Mouse (Mus musculus) neural tube, embryonic 14.5 days (tissue): ENCODE results near the gene Gm21865. TPM values are rescaled to one million over a fixed set of nuclear protein-coding genes. Genes with fewer than 3 reads are reported as not detected.
"Not testable (repeated sequence)": the region's sequence is repeated elsewhere in the genome, so short reads cannot be mapped to it uniquely, and the experiment has no call there.

ENCODE experiments used
- ATAC-seq: fragments of 200-750 bp; cut with Nextera tagmentation; 2 replicates; pipeline ENCODE4 v1.8.0; 2017; ENCODE audit warnings: low read depth, mild to moderate bottlenecking, moderate TSS enrichment, moderate library complexity
- H3K27ac ChIP-seq: fragments of 300-500 bp; sonication (generic); 2 replicates; pipeline ENCODE4 v1.5.1; 2014; ENCODE audit warnings: low read depth, mild to moderate bottlenecking, control low read depth, low read length, moderate library complexity, mixed read lengths
- H3K27me3 ChIP-seq: fragments of 300-500 bp; sonication (generic); 2 replicates; pipeline ENCODE4 v1.6.1; 2014; ENCODE audit warnings: low read length; ENCODE audit not compliant: control insufficient read depth, insufficient read depth
- H3K36me3 ChIP-seq: fragments of 300-500 bp; sonication (generic); 2 replicates; pipeline ENCODE4 v1.6.1; 2014; ENCODE audit warnings: low read length, mixed read lengths; ENCODE audit not compliant: control insufficient read depth, insufficient read depth
- H3K4me1 ChIP-seq: fragments of 300-500 bp; sonication (generic); 2 replicates; pipeline ENCODE4 v1.6.1; 2014; ENCODE audit warnings: low read length; ENCODE audit not compliant: control insufficient read depth, insufficient read depth
- H3K4me2 ChIP-seq: fragments of 300-500 bp; sonication (generic); 2 replicates; pipeline ENCODE4 v1.6.1; 2014; ENCODE audit warnings: mild to moderate bottlenecking, low read depth, low read length, control low read depth
- H3K4me3 ChIP-seq: fragments of 300-500 bp; sonication (generic); 2 replicates; pipeline ENCODE4 v1.5.1; 2014; ENCODE audit warnings: low read depth, low read length, control low read depth, mixed read lengths
- H3K9ac ChIP-seq: fragments of 300-500 bp; sonication (generic); replicated peaks from 2 replicates; pipeline ENCODE4 v1.6.1; 2014; ENCODE audit warnings: low read depth, mild to moderate bottlenecking, control low read depth, low read length, mixed read lengths
- H3K9me3 ChIP-seq: fragments of 300-500 bp; sonication (generic); 2 replicates; pipeline ENCODE4 v1.6.1; 2016; ENCODE audit warnings: low read length; ENCODE audit not compliant: control insufficient read depth
- WGBS: fragments of 180-500 bp; shearing (Covaris S2); extraction: QIAGEN DNeasy Blood & Tissue Kit; methylation state at CpG from one replicate; pipeline ENCODE4 v1.1.7; 2014; 5-methylcytosine and 5-hydroxymethylcytosine counted together
- polyA plus RNA-seq: library from polyadenylated mRNA; unstranded; fragments of >200 nt; fragmentation: Nextera tagmentation; extraction: Ambion mirVana; gene quantifications from 2 replicates; pipeline ENCODE4 v1.2.1, GENCODE M21; 2014

The Gm21865 gene
- not detected in 2 replicates for polyA plus RNA-seq

- WGBS: no CpG with 5 or more reads among the region's 7 CpGs
- not testable (repeated sequence) for H3K27me3 ChIP-seq, H3K4me2 ChIP-seq, H3K27ac ChIP-seq, H3K36me3 ChIP-seq, ATAC-seq, H3K9ac ChIP-seq, H3K4me1 ChIP-seq, H3K9me3 ChIP-seq, H3K4me3 ChIP-seq
Observed at GRCm38 (mm10) chrY:40316803-40317202, at the start of gene Gm21865. Gene Gm21865, minus strand, starts transcription at chrY:40316903.

Other genes starting within 250 kb of the Gm21865 start
- not detected in 2 replicates for gene Gm21882, start 64.6 kb upstream of the Gm21865 start, polyA plus RNA-seq